Mouse (Mus musculus) small intestine, adult 2 months (tissue): Measurements from ENCODE around the gene Zfr2. TPM values are rescaled to one million over a fixed set of nuclear protein-coding genes. Genes with fewer than 3 reads are reported as not detected.

ENCODE experiments used
- H3K27ac ChIP-seq: fragments of 200-500 bp; 2 replicates; pipeline ENCODE4 v1.5.1; 2012; ENCODE audit warnings: low read depth, low read length, control low read depth, inconsistent platforms; ENCODE audit not compliant: insufficient read depth
- H3K27me3 ChIP-seq: fragments of 200-500 bp; 2 replicates; pipeline ENCODE4 v1.6.1; 2012; ENCODE audit warnings: mild to moderate bottlenecking, moderate library complexity, low read length, inconsistent platforms; ENCODE audit not compliant: control insufficient read depth, insufficient read depth
- H3K36me3 ChIP-seq: fragments of 200-500 bp; 2 replicates; pipeline ENCODE4 v1.6.1; 2012; ENCODE audit warnings: mild to moderate bottlenecking, low read length, control low read depth, inconsistent platforms; ENCODE audit not compliant: control insufficient read depth, insufficient read depth
- H3K4me1 ChIP-seq: fragments of 200-500 bp; 2 replicates; pipeline ENCODE4 v1.6.1; 2012; ENCODE audit warnings: low read length, inconsistent platforms, mixed read lengths; ENCODE audit not compliant: control insufficient read depth, insufficient read depth, insufficient read length
- H3K4me3 ChIP-seq: fragments of 200-500 bp; 2 replicates; pipeline ENCODE4 v1.5.1; 2012; ENCODE audit warnings: low read depth, mild to moderate bottlenecking, control low read depth, inconsistent platforms, low read length, moderate library complexity
- CTCF ChIP-seq: fragments of 200-500 bp; IDR thresholded peaks from 2 replicates; pipeline ENCODE4 v1.5.1; 2012; ENCODE audit warnings: low read depth, mild to moderate bottlenecking, control low read depth, inconsistent platforms, low read length, moderate library complexity, mixed read lengths; ENCODE audit not compliant: insufficient replicate concordance, insufficient read length; ENCODE audit errors: extremely low read depth
- POLR2A ChIP-seq: fragments of 200-500 bp; IDR thresholded peaks from 2 replicates; pipeline ENCODE4 v1.6.1; 2012; ENCODE audit warnings: low read depth, mild to moderate bottlenecking, control low read depth, inconsistent platforms, low read length, moderate library complexity
- WGBS: fragments of 180-500 bp; shearing (Covaris S2); methylation state at CpG from one replicate; pipeline ENCODE4 v1.1.7; 2018; 5-methylcytosine and 5-hydroxymethylcytosine counted together
- polyA plus RNA-seq: library from polyadenylated mRNA; depleted of rRNA; stranded (reverse); fragments of >200 nt; gene quantifications from 2 replicates; pipeline ENCODE4 v1.2.3, GENCODE M21; 2012

Zfr2 gene
- polyA plus RNA-seq, 1 experiment, result 14.2 TPM

DNA sequence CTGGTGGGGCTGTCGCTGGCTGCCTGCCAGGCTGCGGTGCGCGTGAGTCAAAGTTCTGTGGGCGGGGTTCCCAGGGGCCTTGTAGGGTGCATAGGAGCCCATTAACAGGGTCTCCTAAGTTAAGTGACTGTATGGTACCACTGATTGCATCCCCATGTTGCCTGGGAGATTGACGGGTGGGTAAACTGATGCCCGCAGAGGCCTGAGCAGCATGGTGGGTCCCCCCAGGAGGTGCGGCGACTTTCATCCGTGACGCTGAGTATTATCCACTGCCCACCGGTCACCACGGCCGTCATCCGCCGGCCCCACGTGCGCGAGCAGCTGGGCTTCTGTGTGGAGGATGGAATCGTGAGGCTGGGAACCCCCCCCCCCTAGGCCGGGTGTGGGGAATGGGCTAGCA, 39.4 kb downstream of the Zfr2 start:
- peaks cover 59% of the 10 kb centered on the region for H3K36me3 ChIP-seq
- no peak overlapping the region for H3K4me3 ChIP-seq
- H3K27ac ChIP-seq, result no peak overlapping the region
- 82% methylated on average over 21 of the region's 21 CpGs for WGBS
- no peaks in the 10 kb centered on the region for H3K27me3 ChIP-seq
- peaks cover 10% of the 10 kb centered on the region for H3K4me1 ChIP-seq
- TF ChIP-seq POLR2A, result no peak
- no peak for TF ChIP-seq CTCF

GRCm38 (mm10) chr10:81273842-81274241, 40.9 kb downstream of the Zfr2 start:
- Histone ChIP-seq H3K36me3 (peaks cover 73% of the 10 kb centered on the region), H3K27me3 (no peaks in the 10 kb centered on the region), H3K4me1 (peaks cover 6% of the 10 kb centered on the region), H3K27ac (no peak overlapping the region), H3K4me3 (no peak overlapping the region)
- TF ChIP-seq CTCF, result no peak
- TF ChIP-seq POLR2A, result no peak
- 90% methylated on average over 19 of the region's 19 CpGs for WGBS

GRCm38 (mm10) chr10:81277676-81278075, 44.7 kb downstream of the Zfr2 start:
- TF ChIP-seq POLR2A, result no peak
- TF ChIP-seq CTCF, result no peak
- Histone ChIP-seq H3K36me3 (peaks cover 83% of the 10 kb centered on the region), H3K4me1 (no peaks in the 10 kb centered on the region; the same call in 1 of the 2 replicates), H3K4me3 (no peak overlapping the region), H3K27me3 (no peaks in the 10 kb centered on the region), H3K27ac (no peak overlapping the region)
- 91% methylated on average over 22 of the region's 22 CpGs for WGBS

- Histone ChIP-seq H3K27me3 (no peaks in the 10 kb centered on the region), H3K4me3 (no peak overlapping the region), H3K27ac (no peak overlapping the region), H3K36me3 (peaks cover 71% of the 10 kb centered on the region), H3K4me1 (no peaks in the 10 kb centered on the region; the same call in 1 of the 2 replicates)
- WGBS, result 65% methylated on average over 10 of the region's 10 CpGs
- TF ChIP-seq CTCF (no peak), POLR2A (no peak)
Measured at GRCm38 (mm10) chr10:81279496-81279895, 46.5 kb downstream of the Zfr2 start.

DNA sequence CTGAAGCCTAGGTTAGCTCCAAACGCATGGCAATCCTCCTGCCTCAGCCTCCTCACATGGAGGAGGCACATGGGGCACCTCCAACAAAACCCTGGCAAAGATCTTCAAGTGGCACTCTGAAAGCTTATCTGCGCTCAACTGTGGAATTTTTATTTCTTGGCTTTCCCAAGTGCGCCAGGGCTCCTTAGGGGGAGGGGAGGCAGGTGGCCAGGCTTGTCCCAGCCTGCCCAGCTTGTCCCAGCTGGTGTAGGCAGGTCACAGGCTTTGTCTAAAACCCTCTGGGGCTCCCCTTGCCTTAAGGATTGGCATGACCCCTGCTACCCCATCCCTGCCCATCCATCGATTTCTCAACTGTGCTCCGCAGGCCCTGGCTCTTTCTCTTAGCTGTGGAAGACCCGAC, 51.2 kb downstream of the Zfr2 start:
- WGBS, result 43% methylated on average over 6 of the region's 6 CpGs
- H3K27ac ChIP-seq, result no peak overlapping the region
- TF ChIP-seq POLR2A, result no peak
- no peak for TF ChIP-seq CTCF
- peak overlapping the region; percentile 69; the same call in 1 of the 2 replicates for H3K4me3 ChIP-seq
- peaks cover 21% of the 10 kb centered on the region for H3K4me1 ChIP-seq
- peaks cover 34% of the 10 kb centered on the region for H3K36me3 ChIP-seq
- no peaks in the 10 kb centered on the region for H3K27me3 ChIP-seq

DNA sequence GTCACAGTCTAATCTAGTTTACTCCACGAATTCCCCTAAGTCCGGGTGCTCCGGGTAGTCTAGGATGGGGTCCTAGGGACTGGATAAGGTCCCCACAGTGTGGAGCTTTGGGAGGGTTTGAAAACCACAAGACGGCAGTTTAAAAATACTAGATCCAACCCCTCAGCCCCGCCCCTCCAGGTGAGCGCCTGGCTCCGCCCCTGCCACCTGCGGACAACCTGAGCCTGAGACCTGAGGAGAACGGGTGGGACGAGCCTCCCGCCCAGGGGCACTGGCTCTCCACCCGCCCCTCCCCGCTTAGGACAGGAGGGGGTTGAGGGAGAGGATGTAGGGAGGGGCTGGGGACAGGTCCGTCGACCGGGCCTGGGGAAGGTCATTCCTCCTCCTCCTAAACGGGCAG, 51.8 kb downstream of the Zfr2 start:
- Histone ChIP-seq H3K4me3 (peak overlapping the region; percentile 69), H3K27me3 (no peaks in the 10 kb centered on the region), H3K36me3 (peaks cover 28% of the 10 kb centered on the region), H3K27ac (0 out of 2 replicates have a peak overlapping the region, but pooled peaks have one; percentile 50), H3K4me1 (peaks cover 21% of the 10 kb centered on the region)
- WGBS, result 9% methylated on average over 17 of the region's 17 CpGs
- no peak for TF ChIP-seq POLR2A
- TF ChIP-seq CTCF, result no peak

GRCm38 (mm10) chr10:81285694-81286450, 52.9 kb downstream of the Zfr2 start:
- WGBS, result under 1% methylated on average over 54 of the region's 54 CpGs
- TF ChIP-seq CTCF (no peak), POLR2A (0 out of 2 replicates have a peak, but pooled peaks have one; percentile 16)
- peaks cover 21% of the 10 kb centered on the region for H3K4me1 ChIP-seq
- H3K27me3 ChIP-seq, result no peaks in the 10 kb centered on the region
- H3K36me3 ChIP-seq, result peaks cover 17% of the 10 kb centered on the region
- H3K4me3 ChIP-seq, result peak overlapping the region; percentile 69
- H3K27ac ChIP-seq, result peak overlapping the region; percentile 98
